Mouse (Mus musculus) urinary bladder, postnatal 4 days (tissue): ENCODE results near the gene Adamts16.

Source experiments
- DNase-seq, 2 experiments: peaks; one replicate each; pipeline ENCODE4 v3.0.0; 2021 to 2022; ENCODE audit warnings: low spot score in 2 of 2

Adamts16 gene

GRCm38 (mm10) chr13:70713331-70713730 lies 128.3 kb downstream of the Adamts16 start:
- DNase-seq, result no peak

- DNase-seq, result no peak
Observed at GRCm38 (mm10) chr13:70707158-70707854, 134.3 kb downstream of the Adamts16 start.

- no peak for DNase-seq
Observed at GRCm38 (mm10) chr13:70702904-70703303, 138.7 kb downstream of the Adamts16 start.

GRCm38 (mm10) chr13:70698812-70699387 lies 142.7 kb downstream of the Adamts16 start:
- no peak for DNase-seq

- no peak for DNase-seq
Observed at GRCm38 (mm10) chr13:70689452-70689960, 152.1 kb downstream of the Adamts16 start.

- no peak for DNase-seq
Observed at GRCm38 (mm10) chr13:70685825-70686224, 155.8 kb downstream of the Adamts16 start.

- no peak for DNase-seq
Observed at GRCm38 (mm10) chr13:70684976-70685609, 156.5 kb downstream of the Adamts16 start.

- no peak for DNase-seq
Observed at GRCm38 (mm10) chr13:70681411-70682183, 160.0 kb downstream of the Adamts16 start.

GRCm38 (mm10) chr13:70680316-70680715 lies 161.3 kb downstream of the Adamts16 start:
- no peak for DNase-seq
